Mouse (Mus musculus): ENCODE measurements around the gene Lrp11.
A peak's percentile ranks its signal among the peaks of the same experiment; 100 is the strongest.

The Lrp11 gene

DNA sequence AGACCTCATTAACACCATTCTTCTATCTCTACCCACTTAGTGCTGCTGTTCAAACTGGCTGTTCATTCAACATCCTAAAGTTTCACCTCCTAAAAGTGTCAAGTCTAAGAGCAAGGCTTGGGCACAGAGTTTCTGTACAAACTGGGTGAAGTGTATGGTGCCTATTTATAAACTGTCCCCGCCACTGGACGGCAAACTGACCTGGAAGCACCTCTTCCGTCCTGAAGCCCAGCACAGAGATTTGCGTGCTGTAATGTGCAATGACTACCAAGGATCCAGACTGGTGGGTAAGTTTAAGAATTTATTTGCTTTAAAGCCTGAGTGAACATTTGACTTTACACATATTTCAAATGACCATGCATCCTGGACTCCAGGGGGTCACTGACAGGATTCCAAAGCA lies 39.5 kb downstream of the Lrp11 start:
- no peak for DNase-seq

DNA sequence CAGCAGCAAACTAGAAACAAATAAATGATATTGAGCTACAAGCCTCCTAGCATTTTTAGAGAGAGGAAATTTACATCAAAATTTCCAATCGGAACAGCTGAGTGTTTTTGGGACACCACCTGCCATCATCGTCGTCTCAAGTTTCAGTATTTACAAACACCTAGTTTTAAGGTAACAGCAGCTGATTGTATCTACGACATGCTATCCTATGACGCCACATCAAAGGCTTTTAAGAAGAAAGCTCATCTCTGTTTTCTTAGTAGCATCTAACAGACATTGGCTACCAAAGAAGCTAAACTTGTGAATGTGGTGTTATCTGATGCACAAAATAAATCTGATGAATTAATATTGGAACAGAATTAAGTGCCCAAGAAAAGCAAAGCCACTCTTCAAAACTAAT lies 40.7 kb downstream of the Lrp11 start:
- no peak for DNase-seq

DNA sequence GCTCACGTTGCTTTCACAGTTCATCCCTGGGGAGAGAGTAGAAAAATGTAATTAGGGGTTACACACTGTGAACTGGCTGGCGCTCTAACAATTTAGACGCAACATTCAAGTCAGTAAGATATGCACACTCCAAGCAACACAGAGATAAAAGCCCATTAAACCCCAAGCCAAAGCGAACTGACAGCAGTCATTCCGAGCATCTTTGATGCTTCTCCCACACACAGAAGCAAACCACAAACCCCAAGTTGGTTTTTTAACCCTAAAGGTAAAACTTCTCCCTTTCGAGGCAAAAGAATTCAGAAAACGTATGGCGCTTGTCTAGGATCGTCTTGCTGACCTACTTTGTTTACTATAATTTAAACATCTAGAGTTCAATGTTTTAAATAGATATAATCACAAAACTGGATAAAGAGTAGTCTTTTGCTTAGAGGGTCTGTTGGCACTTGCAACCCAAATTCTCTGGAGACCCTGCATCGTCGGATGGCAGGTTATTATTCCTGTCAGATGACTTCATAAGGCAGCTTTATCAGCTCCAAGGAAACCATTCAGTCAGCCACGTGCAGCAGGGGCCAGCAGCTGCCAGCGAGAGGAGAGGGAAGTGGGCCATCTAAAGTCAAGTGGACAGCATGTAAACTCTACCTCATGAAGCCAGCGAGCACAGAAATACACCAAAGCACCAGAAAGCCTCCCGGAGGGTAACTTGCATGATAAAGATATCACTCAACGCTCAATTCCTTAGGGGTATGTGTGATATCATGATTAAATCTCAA lies 41.5 kb downstream of the Lrp11 start:
- no peak for DNase-seq

DNA sequence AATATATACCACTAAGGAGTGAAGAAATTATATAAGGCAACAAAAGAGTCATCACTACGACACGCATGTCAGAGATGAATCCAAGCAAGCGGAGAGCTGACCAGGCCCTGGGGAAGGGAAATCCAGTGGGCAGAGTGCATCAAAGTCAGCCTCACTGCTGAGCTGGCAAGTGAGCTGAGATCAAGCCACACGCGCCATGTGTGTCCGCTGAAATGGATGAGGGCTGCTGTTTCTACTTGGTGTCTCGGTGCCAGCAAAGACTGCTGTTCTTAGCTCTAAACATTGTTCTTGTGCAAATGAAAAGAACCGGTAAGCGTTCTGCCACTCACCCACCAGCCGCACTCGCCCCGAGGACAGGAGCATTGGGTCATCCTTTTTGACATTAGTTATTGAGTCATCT lies 50.8 kb downstream of the Lrp11 start:
- no peak for DNase-seq

DNA sequence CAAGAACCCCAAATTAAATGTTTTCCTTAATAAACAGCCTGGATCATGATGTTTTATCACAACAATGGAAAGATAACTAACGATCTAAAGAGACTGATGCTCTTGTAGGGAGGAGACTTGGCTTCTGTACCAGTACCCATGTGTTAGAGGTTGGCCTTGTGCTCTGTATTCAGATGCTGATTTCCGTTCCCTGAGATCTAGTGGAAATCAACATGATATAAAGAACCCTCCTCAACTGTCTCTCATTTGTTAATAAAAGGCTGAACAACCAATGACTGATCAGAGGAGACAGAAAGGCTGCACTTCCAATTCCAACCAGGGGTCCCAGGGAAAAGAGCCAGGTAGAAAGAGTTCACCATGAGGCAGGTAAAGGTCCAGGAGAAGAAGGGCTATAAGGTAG lies 56.3 kb downstream of the Lrp11 start:
- no peak for DNase-seq

DNA sequence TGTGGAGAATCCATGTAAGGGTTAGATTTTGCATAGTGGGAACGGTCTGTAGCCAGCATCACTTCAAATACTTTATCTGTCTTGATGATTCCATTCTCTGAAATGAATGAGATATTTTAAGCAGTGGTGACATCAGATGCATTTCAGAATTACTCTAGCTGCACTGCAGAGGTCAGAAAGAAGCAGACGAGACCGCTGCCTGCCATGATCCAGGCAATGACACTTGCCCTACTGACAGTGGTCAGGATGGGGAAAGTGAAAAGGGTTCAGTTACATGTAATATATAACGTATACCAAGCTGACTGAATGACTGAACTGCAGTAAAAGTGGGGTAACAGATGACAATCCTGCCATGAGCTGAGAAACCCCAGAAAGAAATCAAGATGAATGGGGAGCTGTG lies 59.5 kb downstream of the Lrp11 start:
- DNase-seq, result no peak

DNA sequence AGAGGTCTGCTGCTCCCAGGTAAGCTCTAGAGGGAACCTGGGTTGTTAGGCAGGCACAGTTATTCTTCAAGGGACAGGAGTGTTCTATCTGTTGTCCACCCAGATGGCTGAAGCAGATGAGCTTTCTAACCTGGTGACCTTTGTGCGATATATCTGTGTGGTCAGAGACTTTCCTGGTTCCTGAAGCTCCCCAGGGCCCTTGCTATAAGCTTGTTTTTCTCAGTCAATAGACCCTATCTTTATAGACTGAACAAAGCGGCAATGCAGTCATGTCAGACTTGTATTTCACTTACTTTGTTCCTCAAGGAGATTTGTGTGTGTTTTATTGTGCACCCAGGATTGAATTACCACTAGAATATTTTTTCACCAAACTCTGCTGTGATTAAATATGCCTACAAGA lies 61.5 kb downstream of the Lrp11 start:
- DNase-seq, result no peak

DNA sequence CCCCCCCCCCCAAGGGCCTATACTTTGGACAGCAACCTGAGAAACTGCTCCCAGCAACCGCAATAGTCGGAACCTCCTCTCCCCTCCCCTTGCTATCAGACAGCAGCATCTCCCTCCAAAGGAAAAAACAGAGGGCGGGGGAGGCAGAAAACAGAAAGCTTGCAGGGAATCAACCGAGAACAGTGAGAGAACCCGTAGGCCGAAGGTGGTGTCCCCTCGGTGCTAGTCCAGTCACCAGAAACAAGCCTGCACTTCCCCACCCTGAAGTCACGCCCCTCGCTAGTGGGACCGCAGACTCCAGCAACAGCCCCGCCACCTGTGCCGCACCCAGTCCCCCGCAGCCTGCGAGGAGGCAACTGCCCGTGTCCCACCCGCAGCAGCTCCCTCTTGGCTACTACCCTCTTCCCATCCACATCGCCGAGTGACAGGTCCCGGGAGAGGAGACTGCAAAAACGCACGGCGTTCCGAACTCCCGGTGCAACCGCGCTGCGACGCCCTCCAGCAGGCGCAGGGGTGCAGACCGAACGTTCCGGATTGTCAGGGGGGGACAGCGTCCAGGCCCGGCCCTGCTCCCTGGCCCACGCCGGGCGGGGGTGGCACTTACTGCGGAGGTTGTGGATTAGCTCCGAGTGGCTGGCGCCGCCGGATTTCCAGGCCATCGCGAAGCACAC lies 73.0 kb downstream of the Lrp11 start:
- DNase-seq, result no peak

DNA sequence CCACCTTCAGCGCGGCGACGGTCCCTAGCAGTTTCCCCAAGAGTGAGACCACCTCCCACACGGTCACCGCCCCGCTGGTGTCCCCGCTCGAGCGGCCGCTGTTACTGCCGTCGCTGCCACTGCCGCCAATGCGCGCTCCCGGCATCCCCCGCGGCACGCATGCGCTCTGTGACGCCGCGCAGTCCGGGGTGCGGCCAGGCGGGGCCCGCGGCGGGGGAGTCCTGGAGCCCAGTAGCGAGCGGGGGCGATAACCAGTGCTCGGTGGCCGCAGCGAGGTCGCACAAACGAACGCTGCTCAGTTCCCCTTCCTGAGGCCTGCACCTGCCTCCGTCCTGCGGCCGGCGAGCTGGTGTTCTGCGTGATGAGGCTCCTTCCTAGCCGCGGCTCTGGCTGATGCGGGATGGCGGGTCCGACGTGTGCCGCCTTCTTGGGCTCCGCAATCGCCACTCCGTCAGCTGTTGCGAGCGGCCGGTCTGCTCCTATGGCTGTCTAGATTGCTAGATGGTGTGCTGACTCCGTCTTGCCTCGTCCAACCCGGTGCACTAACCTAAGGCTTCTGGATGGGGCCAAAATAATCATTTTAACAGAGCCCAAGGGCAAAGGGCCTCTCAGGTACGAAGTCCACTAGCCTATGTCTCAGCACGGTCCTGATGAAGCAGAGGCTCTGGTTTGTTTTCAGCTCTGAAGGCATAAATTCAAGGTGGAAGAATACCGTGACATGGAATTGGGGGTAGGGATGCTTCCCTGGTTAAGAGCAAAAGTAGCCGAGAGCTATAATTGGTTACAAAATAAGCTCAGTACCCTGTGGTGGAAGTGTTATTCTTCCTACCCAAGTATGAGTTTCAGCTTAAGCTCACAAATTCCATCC lies 73.8 kb downstream of the Lrp11 start:
- DNase-seq, result peak; percentile 92

DNA sequence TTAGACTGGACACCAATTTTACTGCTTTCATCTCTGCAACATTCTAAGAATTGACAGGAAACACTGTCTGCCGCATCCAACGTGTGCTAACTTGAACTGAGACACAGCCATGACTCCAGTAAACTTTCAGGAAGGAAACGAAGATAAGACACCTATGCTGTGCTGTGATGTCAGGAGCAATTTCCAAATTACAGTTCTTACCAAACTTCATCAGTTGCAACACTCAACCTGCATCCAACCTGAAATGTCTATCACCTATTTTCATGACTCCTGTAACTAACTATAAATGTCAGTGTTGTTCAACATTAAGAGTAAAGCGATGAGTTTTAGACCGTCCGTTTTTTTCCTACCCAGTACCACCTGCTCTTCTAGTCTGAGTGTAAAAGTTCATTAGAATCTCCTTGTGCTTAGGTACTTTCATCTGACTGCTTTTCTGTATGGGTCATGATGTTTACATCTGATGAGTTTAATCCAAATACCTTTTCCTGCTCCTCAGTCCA lies 74.5 kb downstream of the Lrp11 start:
- no peak for DNase-seq

DNA sequence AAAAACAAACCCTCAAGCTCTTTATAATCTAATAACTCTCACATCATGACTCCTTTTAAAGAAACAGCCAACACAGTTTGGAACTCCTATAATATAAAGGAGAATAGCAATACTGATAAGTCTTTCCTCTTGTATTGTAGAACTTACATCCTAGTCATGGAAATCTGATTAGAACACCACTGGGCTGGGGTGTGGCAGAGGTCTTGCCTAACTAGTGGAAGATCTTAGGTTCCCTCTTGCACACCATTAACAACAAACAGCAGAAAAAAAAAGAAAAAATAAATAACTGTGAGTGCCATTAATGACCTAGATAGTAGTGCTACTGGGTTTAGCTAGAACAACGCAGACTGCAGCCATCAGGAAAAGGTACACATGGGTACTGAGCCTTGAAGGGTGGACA lies 75.3 kb downstream of the Lrp11 start:
- DNase-seq, result no peak

DNA sequence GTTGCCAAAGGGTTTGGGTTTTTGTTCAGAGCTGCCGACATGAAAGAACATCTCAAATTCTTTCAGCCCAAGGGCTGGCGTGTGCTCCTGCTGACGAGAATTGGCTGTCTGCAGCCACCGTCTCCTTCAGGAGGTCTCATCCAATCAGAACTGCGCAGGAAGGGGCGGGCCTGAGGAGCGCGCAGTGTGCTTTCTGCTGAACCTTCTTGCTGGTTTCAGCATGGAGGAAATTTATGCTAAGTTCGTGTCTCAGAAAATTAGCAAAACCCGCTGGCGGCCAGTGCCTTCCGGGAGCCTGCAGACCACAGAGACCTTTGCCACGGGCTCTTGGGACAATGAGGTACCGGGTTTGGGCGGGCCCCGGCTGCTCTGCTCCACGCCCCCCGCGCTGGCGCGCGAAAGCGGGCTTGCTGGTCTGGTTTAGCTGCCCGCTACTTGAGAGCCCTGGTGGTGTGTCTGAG lies 77.8 kb downstream of the Lrp11 start, which contains the start of gene Nup43:
Gene Nup43, plus strand, starts transcription at position 162 of the 461 bp plus-strand sequence.
- DNase-seq, result peak; percentile 83

DNA sequence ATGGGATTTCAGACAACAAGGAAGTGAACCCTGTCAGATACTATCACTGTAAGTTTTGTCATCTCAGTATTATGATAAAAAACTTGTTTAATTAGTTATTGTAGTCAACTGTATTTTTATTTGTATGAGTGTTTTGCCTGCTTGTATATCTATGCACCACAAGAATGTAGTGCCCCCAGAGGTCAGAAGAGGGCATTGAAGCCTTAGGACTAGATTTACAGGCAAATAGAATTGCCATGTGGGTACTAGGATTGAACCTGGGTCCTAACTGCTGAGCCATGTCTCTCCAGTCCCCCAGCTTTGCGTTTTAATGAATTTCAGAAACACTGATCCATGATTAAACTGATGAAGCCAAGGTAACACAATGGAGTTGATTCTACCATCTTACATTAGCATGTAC lies 84.1 kb downstream of the Lrp11 start:
- DNase-seq, result no peak
